Mouse (Mus musculus) small intestine, adult 2 months (tissue): Measurements from ENCODE around the gene Zic2.

Source experiments
- CTCF ChIP-seq: fragments of 200-500 bp; IDR thresholded peaks from 2 replicates; pipeline ENCODE4 v1.5.1; 2012; ENCODE audit warnings: low read depth, mild to moderate bottlenecking, control low read depth, inconsistent platforms, low read length, moderate library complexity, mixed read lengths; ENCODE audit not compliant: insufficient replicate concordance, insufficient read length; ENCODE audit errors: extremely low read depth
- POLR2A ChIP-seq: fragments of 200-500 bp; IDR thresholded peaks from 2 replicates; pipeline ENCODE4 v1.6.1; 2012; ENCODE audit warnings: low read depth, mild to moderate bottlenecking, control low read depth, inconsistent platforms, low read length, moderate library complexity

DNA sequence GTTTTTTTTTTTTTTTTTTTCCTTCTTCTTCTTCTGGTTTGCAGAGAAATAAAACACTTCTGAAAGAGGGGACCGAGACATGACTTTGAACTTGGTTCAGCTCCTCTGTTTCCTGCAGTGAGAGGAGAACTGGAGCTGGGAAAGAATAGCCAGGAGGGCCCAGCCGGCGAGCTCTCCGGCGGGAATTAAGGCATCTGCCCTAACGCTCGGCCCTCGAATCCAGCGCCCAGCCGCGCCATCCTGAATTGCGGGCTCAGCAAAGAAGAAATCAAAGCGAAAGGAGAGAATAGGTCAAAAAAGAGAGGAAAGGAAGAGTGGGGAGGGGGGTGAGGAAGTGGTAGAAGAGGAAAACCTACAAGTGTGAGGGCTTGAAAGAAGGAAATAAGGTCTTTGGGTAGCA lies 3.1 kb upstream of the Zic2 start:
- TF ChIP-seq POLR2A: no peak
- no peak for TF ChIP-seq CTCF
